Mouse (Mus musculus) myocyte (in vitro differentiated cells): ENCODE data around the gene Rap1b.

Experiments
- CEBPB ChIP-seq: IDR thresholded peaks from 2 replicates; pipeline ENCODE4 v1.6.1; 2011; ENCODE audit warnings: mild to moderate bottlenecking, moderate library complexity; ENCODE audit not compliant: poor library complexity, insufficient read depth, severe bottlenecking
- E2F4 ChIP-seq: IDR thresholded peaks from one replicate; pipeline ENCODE4 v1.6.1; 2011; ENCODE audit warnings: mild to moderate bottlenecking, control low read depth, moderate library complexity; ENCODE audit not compliant: insufficient read depth
- MAX ChIP-seq: IDR thresholded peaks from one replicate; pipeline ENCODE4 v1.6.1; 2011; ENCODE audit warnings: low read depth, mild to moderate bottlenecking, control low read depth
- MYOD1 ChIP-seq, 3 experiments: IDR thresholded peaks; one replicate each; pipeline ENCODE4 v1.6.1; 2011; ENCODE audit warnings: control low read depth in 2 of 3, low read depth in 2 of 3, mild to moderate bottlenecking in 2 of 3, moderate library complexity in 1 of 3; ENCODE audit not compliant: insufficient read length in 2 of 3, control insufficient read depth in 1 of 3
- MYOG ChIP-seq, 3 experiments: IDR thresholded peaks; one replicate each; pipeline ENCODE4 v1.6.1; 2011; ENCODE audit warnings: control low read depth in 2 of 3, low read depth in 2 of 3, mild to moderate bottlenecking in 2 of 3; ENCODE audit not compliant: insufficient read length in 2 of 3, control insufficient read depth in 1 of 3, insufficient read depth in 1 of 3
- POLR2A ChIP-seq: IDR thresholded peaks from one replicate; pipeline ENCODE4 v1.6.1; 2011; ENCODE audit warnings: low read depth, mild to moderate bottlenecking, control low read depth, moderate library complexity; ENCODE audit not compliant: insufficient read length
- POLR2AphosphoS2 ChIP-seq: IDR thresholded peaks from one replicate; pipeline ENCODE4 v1.6.1; 2011; ENCODE audit warnings: low read depth, control low read depth; ENCODE audit not compliant: insufficient read length
- REST ChIP-seq: IDR thresholded peaks from one replicate; pipeline ENCODE4 v1.6.1; 2011; ENCODE audit warnings: mild to moderate bottlenecking, control low read depth, moderate library complexity; ENCODE audit not compliant: insufficient read depth, insufficient read length
- SRF ChIP-seq: IDR thresholded peaks from one replicate; pipeline ENCODE4 v1.6.1; 2011; ENCODE audit warnings: low read depth; ENCODE audit not compliant: control insufficient read depth, insufficient read length
- TCF12 ChIP-seq: IDR thresholded peaks from one replicate; pipeline ENCODE4 v1.6.1; 2011; ENCODE audit warnings: mild to moderate bottlenecking, control low read depth; ENCODE audit not compliant: poor library complexity, insufficient read depth, severe bottlenecking
- TCF3 ChIP-seq: IDR thresholded peaks from one replicate; pipeline ENCODE4 v1.6.1; 2011; ENCODE audit warnings: low read depth, control low read depth; ENCODE audit not compliant: insufficient read length
- USF1 ChIP-seq: IDR thresholded peaks from one replicate; pipeline ENCODE4 v1.6.1; 2011; ENCODE audit warnings: low read depth, mild to moderate bottlenecking, control low read depth, moderate library complexity

DNA sequence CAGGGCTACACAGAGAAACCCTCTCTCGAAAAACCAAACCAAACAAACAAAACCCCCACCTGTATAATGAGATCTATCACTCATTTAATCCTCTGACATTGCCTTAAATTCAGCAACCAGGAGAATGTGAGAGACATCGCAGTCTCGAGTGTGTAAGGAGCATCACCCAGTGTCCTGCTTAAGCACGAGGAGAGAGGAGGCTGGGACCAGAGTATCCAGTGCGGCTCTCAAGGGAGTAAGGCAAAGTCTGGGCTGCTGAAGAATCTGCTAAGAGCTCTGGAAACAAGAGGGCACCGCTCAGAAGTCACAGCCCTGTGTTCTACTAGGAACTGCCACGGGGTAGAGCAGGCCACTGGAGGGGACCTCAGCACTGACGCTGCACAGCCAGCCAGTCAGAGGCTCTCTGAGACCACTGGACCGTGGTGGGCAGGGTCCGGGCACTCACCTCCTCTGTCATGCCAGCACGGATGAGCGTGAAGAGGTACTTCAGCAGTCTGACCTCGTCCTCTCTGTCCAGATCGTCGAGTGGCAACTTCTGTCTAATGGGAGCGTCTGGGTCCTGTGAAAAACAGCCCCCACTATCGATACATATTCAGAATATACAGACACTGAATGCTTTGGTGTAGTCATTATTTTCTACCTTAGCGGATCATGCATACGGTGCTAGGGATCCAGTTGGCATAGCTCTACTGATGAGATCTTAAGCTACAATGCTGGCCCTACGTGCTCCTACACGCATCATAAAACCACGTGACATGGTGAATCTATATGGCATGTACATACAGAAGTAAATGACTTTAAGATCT lies 71.6 kb downstream of the Rap1b start:
- TF ChIP-seq POLR2A = no peak
- TF ChIP-seq E2F4 = no peak
- no peak for TF ChIP-seq POLR2AphosphoS2
- TF ChIP-seq MYOD1 (IDR thresholded peaks at IDR 0.05; ENCODE audit: control insufficient read depth in 1 of 3, insufficient read length in 2 of 3, low read depth in 2 of 3) = no peak
- no peak for TF ChIP-seq REST
- TF ChIP-seq TCF3 = no peak
- TF ChIP-seq MAX = no peak
- no peak for TF ChIP-seq CEBPB
- TF ChIP-seq SRF = no peak
- no peak for TF ChIP-seq MYOG (IDR thresholded peaks at IDR 0.05; ENCODE audit: control insufficient read depth in 1 of 3, insufficient read depth in 1 of 3, insufficient read length in 2 of 3, low read depth in 2 of 3)
- no peak for TF ChIP-seq USF1
- TF ChIP-seq TCF12 = no peak
